Mouse (Mus musculus) megakaryocyte, embryonic 14.5 days (primary cell): Measurements from ENCODE around the gene Lcn12.

Experiments used
- FLI1 ChIP-seq: IDR thresholded peaks from 2 replicates; pipeline ENCODE4 v1.6.1; 2012; ENCODE audit warnings: low read length, inconsistent platforms, mixed read lengths
- GATA1 ChIP-seq: IDR thresholded peaks from 3 replicates; pipeline ENCODE4 v1.6.1; 2012; ENCODE audit warnings: mixed read lengths, low read length, inconsistent platforms, borderline replicate concordance

- TF ChIP-seq GATA1, result no peak
- TF ChIP-seq FLI1, result no peak
Measured at GRCm38 (mm10) chr2:25534866-25535182, 41.1 kb upstream of the Lcn12 start.
